20 mouse cellular contexts compared by ENCODE assay signal in genomic region chr15:85152577-85152976, GRCm38 (mm10). TPM values are rescaled to one million over a fixed set of nuclear protein-coding genes. Genes with fewer than 3 reads are reported as not detected.
DNase-seq lines count a peak whose midpoint lies in the region; TF ChIP-seq lines count a peak whose summit lies in the region.
"Had no signal": no experiment of that assay in that cellular context is flagged by ENCODE, and none has a peak within 500 bp of the region (broad histone marks: within the 10 kb centered on the region; RNA-seq: fewer than 3 reads in every experiment).

No protein-coding gene starts in this region.

- TF ChIP-seq CTCF in kidney, adult 2 months (conservative IDR thresholded peaks at IDR 0.05; ENCODE audit: insufficient read depth, insufficient read length, low read depth, low read length) = no peak

- no peak overlapping the region for H3K27ac ChIP-seq in kidney, adult 2 months (ENCODE audit: insufficient read depth, low read depth, low read length)
- H3K27ac ChIP-seq: embryonic facial prominence, embryonic 12.5 days; hindbrain, embryonic 15.5 days; kidney, postnatal 0 days; liver, embryonic 14.5 days; macrophage; stomach, postnatal 0 days had no signal

- TF ChIP-seq POLR2A in kidney, adult 2 months (IDR thresholded peaks at IDR 0.05; ENCODE audit: low read depth, low read length) = no peak

- H3K4me1 ChIP-seq in kidney, adult 2 months (ENCODE audit: control insufficient read depth, insufficient read depth, low read length) = peaks cover 10% of the 10 kb centered on the region; the same call in 1 of the 2 replicates
- H3K4me1 ChIP-seq: embryonic facial prominence, embryonic 12.5 days had no signal

- H3K36me3 ChIP-seq in kidney, adult 2 months (ENCODE audit: control insufficient read depth, insufficient read depth, low read length) = no peaks in the 10 kb centered on the region
- H3K36me3 ChIP-seq: embryonic facial prominence, embryonic 12.5 days; hindbrain, embryonic 15.5 days; limb, embryonic 10.5 days had no signal

- peak; percentile 11 to 21 for DNase-seq in adrenal gland, postnatal 36 days
- DNase-seq in adrenal gland, postnatal 25 days = no peak
- DNase-seq in kidney, adult 2 months = peak; percentile 73
- DNase-seq in kidney, postnatal 4 days = no peak
- DNase-seq in gastrocnemius, postnatal 10 days = peak; percentile 14
- peak; percentile 21 for DNase-seq in heart, postnatal 4 days
- DNase-seq in layer of hippocampus, postnatal 25 days (ENCODE audit: extremely low spot score in 1 of 2, low spot score in 1 of 2) = no peak
- no peak for DNase-seq in left cerebral cortex, adult 9 months (ENCODE audit: low spot score in 2 of 2)
- DNase-seq: cerebellum, adult 11 months; midbrain, embryonic 14.5 days; thymus, postnatal 14 days had no signal

- H3K4me3 ChIP-seq in kidney, adult 2 months (ENCODE audit: insufficient read depth, low read depth, low read length) = no peak overlapping the region
- H3K4me3 ChIP-seq: embryonic facial prominence, embryonic 12.5 days; hindbrain, embryonic 15.5 days; limb, embryonic 10.5 days had no signal

- no peaks in the 10 kb centered on the region for H3K27me3 ChIP-seq in kidney, adult 2 months (replicated peaks; ENCODE audit: control insufficient read depth, insufficient read depth, low read length)
- H3K27me3 ChIP-seq: embryonic facial prominence, embryonic 12.5 days; hindbrain, embryonic 15.5 days had no signal

- 64% methylated on average over 3 of the region's 3 CpGs for WGBS in kidney, adult 2 months

RNA-seq across cellular contexts. Expression of gene Ribc2, which starts 20.7 kb away (rescaled TPM):
- not detected for total RNA-seq in adrenal gland, postnatal 36 days (2021)
- total RNA-seq in adrenal gland, postnatal 25 days (2021) = not detected in 2 replicates
- polyA plus RNA-seq in kidney, adult 2 months (2012; rRNA removed) = 0.16 and 0.17 TPM in 2 replicates
- total RNA-seq in gastrocnemius, postnatal 10 days (2021) = not detected
- total RNA-seq in heart, postnatal 4 days (2021) = not detected
- total RNA-seq in layer of hippocampus, postnatal 25 days (2021) = under 1 TPM in 1 of 2 experiments, not detected in 1; 0.52 TPM
- total RNA-seq: CH12.LX had no signal
- polyA plus RNA-seq: heart, embryonic 14.5 days; liver, embryonic 14.5 days; macrophage; stomach, postnatal 0 days had no signal

RNA-seq across cellular contexts. Expression of gene Smc1b, which starts 20.8 kb away (rescaled TPM):
- under 1 TPM in 1 of 2 experiments, not detected in 1; 0.40 TPM for total RNA-seq in adrenal gland, postnatal 36 days (2021)
- total RNA-seq in adrenal gland, postnatal 25 days (2021) = not detected in 2 replicates
- not detected in 2 replicates for polyA plus RNA-seq in kidney, adult 2 months (2012; rRNA removed)
- under 1 TPM in 1 of 2 experiments, not detected in 1; 0.34 TPM for total RNA-seq in gastrocnemius, postnatal 10 days (2021)
- total RNA-seq in heart, postnatal 4 days (2021) = under 1 TPM; 0.11 to 0.12 TPM
- total RNA-seq in layer of hippocampus, postnatal 25 days (2021) = under 1 TPM in 1 of 2 experiments, not detected in 1; 0.16 TPM
- total RNA-seq: CH12.LX had no signal
- polyA plus RNA-seq: macrophage had no signal

RNA-seq across cellular contexts. Expression of gene Fbln1, which starts 53.2 kb away (rescaled TPM):
- total RNA-seq in adrenal gland, postnatal 36 days (2021) = 10 to 100 TPM; 36.8 to 47.6 TPM
- total RNA-seq in adrenal gland, postnatal 25 days (2021) = 33.0 and 37.1 TPM in 2 replicates
- 16.9 and 29.5 TPM in 2 replicates for polyA plus RNA-seq in kidney, adult 2 months (2012; rRNA removed)
- total RNA-seq in gastrocnemius, postnatal 10 days (2021) = 10 to 100 TPM; 18.7 to 23.4 TPM
- total RNA-seq in heart, postnatal 4 days (2021) = 10 to 100 TPM; 69.2 to 71.4 TPM
- 10 to 100 TPM; 11.3 to 13.5 TPM for total RNA-seq in layer of hippocampus, postnatal 25 days (2021)
- polyA plus RNA-seq: macrophage had no signal

Comparison
In these comparisons a context has a peak if more than half of its experiments do, and no peak if none do; other contexts are left out.
1. DNase-seq: peak in adrenal gland, postnatal 36 days (2 of 2), kidney, adult 2 months (single experiment), gastrocnemius, postnatal 10 days (single experiment) and heart, postnatal 4 days (single experiment); none in adrenal gland, postnatal 25 days (single experiment), kidney, postnatal 4 days (0 of 2), layer of hippocampus, postnatal 25 days (0 of 2) and left cerebral cortex, adult 9 months (0 of 2).